15 mouse cellular contexts compared by ENCODE assay signal in genomic region chr11:120265458-120265857, GRCm38 (mm10). TPM values are rescaled to one million over a fixed set of nuclear protein-coding genes. Genes with fewer than 3 reads are reported as not detected.
A peak's percentile ranks its signal among the peaks of the same experiment; 100 is the strongest.
DNase-seq lines count a peak whose midpoint lies in the region; ATAC-seq lines count a peak whose summit lies in the region.
"Had no signal": no experiment of that assay in that cellular context is flagged by ENCODE, and none has a peak within 500 bp of the region (broad histone marks: within the 10 kb centered on the region; RNA-seq: fewer than 3 reads in every experiment).

No protein-coding gene starts in this region.

- no peaks in the 10 kb centered on the region for H3K27me3 ChIP-seq in heart, embryonic 10.5 days (ENCODE audit: insufficient read depth, poor library complexity, severe bottlenecking)
- H3K27me3 ChIP-seq in heart, embryonic 11.5 days (ENCODE audit: control insufficient read depth, insufficient read depth, low read length), result no peaks in the 10 kb centered on the region
- no peaks in the 10 kb centered on the region for H3K27me3 ChIP-seq in midbrain, embryonic 13.5 days
- no peaks in the 10 kb centered on the region for H3K27me3 ChIP-seq in midbrain, embryonic 15.5 days (replicated peaks)
- H3K27me3 ChIP-seq: liver, embryonic 15.5 days had no signal

- DNase-seq in heart, embryonic 10.5 days (ENCODE audit: low spot score), result no peak
- peak; percentile 71 for DNase-seq in forelimb bud, embryonic 11.5 days (ENCODE audit: low read depth, low spot score)
- DNase-seq in left cerebral cortex, postnatal 4 days, result no peak
- no peak for DNase-seq in T-cell, adult 2 months (ENCODE audit: low spot score)
- DNase-seq: adrenal gland, adult 2 months; B cell, adult 2 months; cerebellum, adult 11-12 months; gastrocnemius, postnatal 25 days; kidney, adult 18-20 months; kidney, postnatal 4 days; thymus, postnatal 36 days had no signal

- H3K9ac ChIP-seq in heart, embryonic 11.5 days (ENCODE audit: low read depth, low read length), result no peak overlapping the region
- H3K9ac ChIP-seq in midbrain, embryonic 13.5 days (replicated peaks), result no peak overlapping the region
- no peak overlapping the region for H3K9ac ChIP-seq in midbrain, embryonic 15.5 days
- H3K9ac ChIP-seq: liver, embryonic 15.5 days had no signal

- 0 out of 2 replicates have a peak overlapping the region, but pooled peaks have one; percentile 30 for H3K27ac ChIP-seq in heart, embryonic 10.5 days
- no peak overlapping the region for H3K27ac ChIP-seq in heart, embryonic 11.5 days (ENCODE audit: low read depth, low read length)
- H3K27ac ChIP-seq in midbrain, embryonic 13.5 days, result peak overlapping the region; percentile 36; the same call in 1 of the 2 replicates
- no peak overlapping the region for H3K27ac ChIP-seq in midbrain, embryonic 15.5 days
- H3K27ac ChIP-seq: liver, embryonic 15.5 days had no signal

- H3K36me3 ChIP-seq in heart, embryonic 10.5 days, result peaks cover 41% of the 10 kb centered on the region
- 0 out of 2 replicates have a peak, but pooled peaks cover 3% of the 10 kb centered on the region for H3K36me3 ChIP-seq in heart, embryonic 11.5 days (ENCODE audit: control insufficient read depth, insufficient read depth, low read length)
- H3K36me3 ChIP-seq in midbrain, embryonic 13.5 days, result peaks cover 25% of the 10 kb centered on the region
- no peaks in the 10 kb centered on the region; the same call in 1 of the 2 replicates for H3K36me3 ChIP-seq in midbrain, embryonic 15.5 days (replicated peaks)
- H3K36me3 ChIP-seq: liver, embryonic 15.5 days had no signal

- no peaks in the 10 kb centered on the region for H3K9me3 ChIP-seq in heart, embryonic 10.5 days
- H3K9me3 ChIP-seq in heart, embryonic 11.5 days (replicated peaks; ENCODE audit: control insufficient read depth, low read length), result no peaks in the 10 kb centered on the region
- H3K9me3 ChIP-seq in midbrain, embryonic 13.5 days, result no peaks in the 10 kb centered on the region
- no peaks in the 10 kb centered on the region for H3K9me3 ChIP-seq in midbrain, embryonic 15.5 days
- H3K9me3 ChIP-seq: liver, embryonic 15.5 days had no signal

- intact Hi-C loops in left cerebral cortex, postnatal 4 days (cut with DNase I), result no loop called here

- no peak overlapping the region for H3K4me2 ChIP-seq in heart, embryonic 11.5 days
- no peak overlapping the region for H3K4me2 ChIP-seq in midbrain, embryonic 13.5 days (replicated peaks)
- no peak overlapping the region for H3K4me2 ChIP-seq in midbrain, embryonic 15.5 days
- H3K4me2 ChIP-seq: liver, embryonic 15.5 days had no signal

- no peak for ATAC-seq in heart, embryonic 11.5 days (replicated peaks; ENCODE audit: insufficient number of reproducible peaks, low FRiP score, low TSS enrichment)
- no peak for ATAC-seq in midbrain, embryonic 13.5 days
- ATAC-seq in midbrain, embryonic 15.5 days (replicated peaks), result no peak

- H3K4me3 ChIP-seq in heart, embryonic 10.5 days, result no peak overlapping the region
- no peak overlapping the region for H3K4me3 ChIP-seq in heart, embryonic 11.5 days (ENCODE audit: low read depth, low read length)
- H3K4me3 ChIP-seq in midbrain, embryonic 13.5 days (replicated peaks), result no peak overlapping the region
- H3K4me3 ChIP-seq in midbrain, embryonic 15.5 days, result no peak overlapping the region
- H3K4me3 ChIP-seq: liver, embryonic 15.5 days had no signal

- peaks cover 89% of the 10 kb centered on the region for H3K4me1 ChIP-seq in heart, embryonic 10.5 days
- peaks cover 40% of the 10 kb centered on the region for H3K4me1 ChIP-seq in heart, embryonic 11.5 days (ENCODE audit: control insufficient read depth, insufficient read depth, low read length)
- peaks cover 95% of the 10 kb centered on the region for H3K4me1 ChIP-seq in midbrain, embryonic 13.5 days (replicated peaks)
- H3K4me1 ChIP-seq in midbrain, embryonic 15.5 days, result peaks cover 58% of the 10 kb centered on the region

- WGBS in heart, embryonic 10.5 days, result 72% methylated on average over 5 of the region's 5 CpGs
- WGBS in heart, embryonic 11.5 days (ENCODE audit: insufficient replicate concordance), result 67% methylated on average over 5 of the region's 5 CpGs
- 56% methylated on average over 5 of the region's 5 CpGs for WGBS in midbrain, embryonic 13.5 days
- 67% methylated on average over 5 of the region's 5 CpGs for WGBS in midbrain, embryonic 15.5 days

RNA-seq across cellular contexts. Expression of gene Bahcc1, which starts 32.7 kb away (rescaled TPM):
- 7.7 and 12.9 TPM in 2 replicates for polyA plus RNA-seq in heart, embryonic 10.5 days (2016; fragmentation: Nextera tagmentation; extraction: Ambion mirVana)
- 7.0 and 9.1 TPM in 2 replicates for polyA plus RNA-seq in heart, embryonic 11.5 days (2014; fragmentation: Nextera tagmentation; extraction: Ambion mirVana)
- 17.4 and 19.5 TPM in 2 replicates for polyA plus RNA-seq in midbrain, embryonic 13.5 days (2015; fragmentation: Nextera tagmentation; extraction: Ambion mirVana)
- polyA plus RNA-seq in midbrain, embryonic 15.5 days (2015; fragmentation: Nextera tagmentation; extraction: Ambion mirVana), result 16.2 and 16.7 TPM in 2 replicates
- total RNA-seq in left cerebral cortex, postnatal 4 days (2021), result 10 to 100 TPM; 36.5 to 39.5 TPM

Comparison
In these comparisons a context has a peak if more than half of its experiments do, and no peak if none do; other contexts are left out.
1. H3K27ac ChIP-seq: peak in heart, embryonic 10.5 days (single experiment) and midbrain, embryonic 13.5 days (single experiment); none in heart, embryonic 11.5 days (single experiment) and midbrain, embryonic 15.5 days (single experiment).